Mouse (Mus musculus): ENCODE results near the gene Nkd1. TPM values are rescaled to one million over a fixed set of nuclear protein-coding genes. Genes with fewer than 3 reads are reported as not detected.

The Nkd1 gene
- 45.0 and 50.7 TPM in 2 replicates for polyA plus RNA-seq (2014; fragmentation: Nextera tagmentation; extraction: Ambion mirVana)

GRCm38 (mm10) chr8:88520985-88521527 is at the start of gene Nkd1:
TSS of gene Nkd1 (plus strand) at chr8:88521354.
- peaks cover 13% of the 10 kb centered on the region for H3K4me1 ChIP-seq (ENCODE audit: control insufficient read depth, insufficient read depth, low read length)

GRCm38 (mm10) chr8:88481290-88481689 is 39.9 kb upstream of the Nkd1 start:
- H3K9me3 ChIP-seq (replicated peaks; ENCODE audit: control insufficient read depth, low read length) = no peaks in the 10 kb centered on the region
- H3K27me3 ChIP-seq (ENCODE audit: control insufficient read depth, insufficient read depth, low read length) = no peaks in the 10 kb centered on the region
- no peak overlapping the region for H3K9ac ChIP-seq (replicated peaks; ENCODE audit: low read length)
- H3K27ac ChIP-seq (replicated peaks; ENCODE audit: low read depth, low read length) = no peak overlapping the region
- ATAC-seq (replicated peaks; ENCODE audit: insufficient number of reproducible peaks, low FRiP score, low TSS enrichment, low read depth) (no peak), DNase-seq (ENCODE audit: low spot score) (no peak)
- H3K36me3 ChIP-seq (replicated peaks; ENCODE audit: control insufficient read depth, insufficient read depth, low read depth, low read length) = no peaks in the 10 kb centered on the region
- H3K4me1 ChIP-seq (ENCODE audit: control insufficient read depth, insufficient read depth, low read length) = no peaks in the 10 kb centered on the region
- no peak overlapping the region for H3K4me2 ChIP-seq (ENCODE audit: low read depth, low read length)
- H3K4me3 ChIP-seq (ENCODE audit: low read depth, low read length) = no peak overlapping the region
- WGBS = 75% methylated on average over 4 of the region's 4 CpGs

More at GRCm38 (mm10) chr8:88520985-88521527, at the start of gene Nkd1:
- no peaks in the 10 kb centered on the region for H3K9me3 ChIP-seq (replicated peaks; ENCODE audit: control insufficient read depth, low read length)
- H3K27me3 ChIP-seq (ENCODE audit: control insufficient read depth, insufficient read depth, low read length) = no peaks in the 10 kb centered on the region
- H3K4me2 ChIP-seq (ENCODE audit: low read depth, low read length) = peak within 1 kb of the TSS; percentile 94
- WGBS = under 1% methylated on average over 42 of the region's 67 CpGs
- ATAC-seq (replicated peaks; ENCODE audit: insufficient number of reproducible peaks, low FRiP score, low TSS enrichment, low read depth) (peak; percentile 82), DNase-seq (ENCODE audit: low spot score) (peak; percentile 95)
- peak within 1 kb of the TSS; percentile 41 for H3K27ac ChIP-seq (replicated peaks; ENCODE audit: low read depth, low read length)
- no peaks in the 10 kb centered on the region for H3K36me3 ChIP-seq (replicated peaks; ENCODE audit: control insufficient read depth, insufficient read depth, low read depth, low read length)
- H3K9ac ChIP-seq (replicated peaks; ENCODE audit: low read length) = peak within 1 kb of the TSS; percentile 87
- peak within 1 kb of the TSS; percentile 86 for H3K4me3 ChIP-seq (ENCODE audit: low read depth, low read length)

- Histone ChIP-seq H3K36me3 (replicated peaks; ENCODE audit: control insufficient read depth, insufficient read depth, low read depth, low read length) (no peaks in the 10 kb centered on the region), H3K4me1 (ENCODE audit: control insufficient read depth, insufficient read depth, low read length) (peaks cover 8% of the 10 kb centered on the region), H3K9ac (replicated peaks; ENCODE audit: low read length) (peak overlapping the region; percentile 25), H3K27ac (replicated peaks; ENCODE audit: low read depth, low read length) (peak overlapping the region; percentile 47; the same call in 1 of the 2 replicates), H3K4me3 (ENCODE audit: low read depth, low read length) (no peak overlapping the region), H3K27me3 (ENCODE audit: control insufficient read depth, insufficient read depth, low read length) (no peaks in the 10 kb centered on the region), H3K9me3 (replicated peaks; ENCODE audit: control insufficient read depth, low read length) (no peaks in the 10 kb centered on the region), H3K4me2 (ENCODE audit: low read depth, low read length) (no peak overlapping the region)
- 0% methylated on average over 5 of the region's 5 CpGs for whole genome bisulfite sequencing
- DNase-seq (ENCODE audit: low spot score) = peak; percentile 44
- ATAC-seq (replicated peaks; ENCODE audit: insufficient number of reproducible peaks, low FRiP score, low TSS enrichment, low read depth) = peak; percentile 82
Measured at GRCm38 (mm10) chr8:88488391-88488829, 32.7 kb upstream of the Nkd1 start.

GRCm38 (mm10) chr8:88494076-88494475 is 27.1 kb upstream of the Nkd1 start:
- Histone ChIP-seq H3K4me1 (ENCODE audit: control insufficient read depth, insufficient read depth, low read length) (0 out of 2 replicates have a peak, but pooled peaks cover 3% of the 10 kb centered on the region), H3K4me3 (ENCODE audit: low read depth, low read length) (no peak overlapping the region), H3K9me3 (replicated peaks; ENCODE audit: control insufficient read depth, low read length) (no peaks in the 10 kb centered on the region), H3K27ac (replicated peaks; ENCODE audit: low read depth, low read length) (no peak overlapping the region), H3K4me2 (ENCODE audit: low read depth, low read length) (no peak overlapping the region), H3K9ac (replicated peaks; ENCODE audit: low read length) (no peak overlapping the region), H3K36me3 (replicated peaks; ENCODE audit: control insufficient read depth, insufficient read depth, low read depth, low read length) (no peaks in the 10 kb centered on the region), H3K27me3 (ENCODE audit: control insufficient read depth, insufficient read depth, low read length) (no peaks in the 10 kb centered on the region)
- DNase-seq (ENCODE audit: low spot score) (no peak), ATAC-seq (replicated peaks; ENCODE audit: insufficient number of reproducible peaks, low FRiP score, low TSS enrichment, low read depth) (no peak)
- WGBS = 92% methylated on average over 2 of the region's 2 CpGs

- no peaks in the 10 kb centered on the region for H3K36me3 ChIP-seq (replicated peaks; ENCODE audit: control insufficient read depth, insufficient read depth, low read depth, low read length)
- peak overlapping the region; percentile 13; the same call in 1 of the 2 replicates for H3K9ac ChIP-seq (replicated peaks; ENCODE audit: low read length)
- no peak overlapping the region for H3K4me2 ChIP-seq (ENCODE audit: low read depth, low read length)
- H3K27ac ChIP-seq (replicated peaks; ENCODE audit: low read depth, low read length) = no peak overlapping the region
- DNase-seq (ENCODE audit: low spot score) (peak; percentile 35), ATAC-seq (replicated peaks; ENCODE audit: insufficient number of reproducible peaks, low FRiP score, low TSS enrichment, low read depth) (no peak)
- WGBS = 3% methylated on average over 11 of the region's 11 CpGs
- H3K4me1 ChIP-seq (ENCODE audit: control insufficient read depth, insufficient read depth, low read length) = 0 out of 2 replicates have a peak, but pooled peaks cover 3% of the 10 kb centered on the region
- no peaks in the 10 kb centered on the region for H3K9me3 ChIP-seq (replicated peaks; ENCODE audit: control insufficient read depth, low read length)
- no peaks in the 10 kb centered on the region for H3K27me3 ChIP-seq (ENCODE audit: control insufficient read depth, insufficient read depth, low read length)
- no peak overlapping the region for H3K4me3 ChIP-seq (ENCODE audit: low read depth, low read length)
Measured at GRCm38 (mm10) chr8:88495071-88495805, 25.9 kb upstream of the Nkd1 start.

- H3K27ac ChIP-seq (replicated peaks; ENCODE audit: low read depth, low read length) = no peak overlapping the region
- 94% methylated on average over 3 of the region's 3 CpGs for WGBS
- H3K4me3 ChIP-seq (ENCODE audit: low read depth, low read length) = no peak overlapping the region
- ATAC-seq (replicated peaks; ENCODE audit: insufficient number of reproducible peaks, low FRiP score, low TSS enrichment, low read depth) (no peak), DNase-seq (ENCODE audit: low spot score) (no peak)
- H3K36me3 ChIP-seq (replicated peaks; ENCODE audit: control insufficient read depth, insufficient read depth, low read depth, low read length) = no peaks in the 10 kb centered on the region
- no peak overlapping the region for H3K9ac ChIP-seq (replicated peaks; ENCODE audit: low read length)
- H3K4me2 ChIP-seq (ENCODE audit: low read depth, low read length) = no peak overlapping the region
- H3K27me3 ChIP-seq (ENCODE audit: control insufficient read depth, insufficient read depth, low read length) = no peaks in the 10 kb centered on the region
- H3K9me3 ChIP-seq (replicated peaks; ENCODE audit: control insufficient read depth, low read length) = no peaks in the 10 kb centered on the region
- no peaks in the 10 kb centered on the region for H3K4me1 ChIP-seq (ENCODE audit: control insufficient read depth, insufficient read depth, low read length)
Measured at GRCm38 (mm10) chr8:88502143-88502542, 19.0 kb upstream of the Nkd1 start.

- Histone ChIP-seq H3K9ac (replicated peaks; ENCODE audit: low read length) (no peak overlapping the region), H3K36me3 (replicated peaks; ENCODE audit: control insufficient read depth, insufficient read depth, low read depth, low read length) (no peaks in the 10 kb centered on the region), H3K4me3 (ENCODE audit: low read depth, low read length) (no peak overlapping the region), H3K4me1 (ENCODE audit: control insufficient read depth, insufficient read depth, low read length) (no peaks in the 10 kb centered on the region), H3K4me2 (ENCODE audit: low read depth, low read length) (no peak overlapping the region), H3K27me3 (ENCODE audit: control insufficient read depth, insufficient read depth, low read length) (peaks cover under 1% of the 10 kb centered on the region; the same call in 1 of the 2 replicates), H3K27ac (replicated peaks; ENCODE audit: low read depth, low read length) (no peak overlapping the region), H3K9me3 (replicated peaks; ENCODE audit: control insufficient read depth, low read length) (no peaks in the 10 kb centered on the region)
- WGBS = 78% methylated on average over 5 of the region's 5 CpGs
- DNase-seq (ENCODE audit: low spot score) (no peak), ATAC-seq (replicated peaks; ENCODE audit: insufficient number of reproducible peaks, low FRiP score, low TSS enrichment, low read depth) (no peak)
Measured at GRCm38 (mm10) chr8:88506981-88507380, 14.2 kb upstream of the Nkd1 start.

GRCm38 (mm10) chr8:88511061-88511460 is 10.1 kb upstream of the Nkd1 start:
- DNase-seq (ENCODE audit: low spot score) = no peak
- Histone ChIP-seq H3K9ac (replicated peaks; ENCODE audit: low read length) (no peak overlapping the region), H3K36me3 (replicated peaks; ENCODE audit: control insufficient read depth, insufficient read depth, low read depth, low read length) (no peaks in the 10 kb centered on the region), H3K4me3 (ENCODE audit: low read depth, low read length) (no peak overlapping the region), H3K4me1 (ENCODE audit: control insufficient read depth, insufficient read depth, low read length) (no peaks in the 10 kb centered on the region), H3K4me2 (ENCODE audit: low read depth, low read length) (no peak overlapping the region), H3K9me3 (replicated peaks; ENCODE audit: control insufficient read depth, low read length) (no peaks in the 10 kb centered on the region), H3K27me3 (ENCODE audit: control insufficient read depth, insufficient read depth, low read length) (peaks cover 2% of the 10 kb centered on the region; the same call in 1 of the 2 replicates), H3K27ac (replicated peaks; ENCODE audit: low read depth, low read length) (no peak overlapping the region)
- 94% methylated on average over 5 of the region's 5 CpGs for WGBS
- no peak for ATAC-seq (replicated peaks; ENCODE audit: insufficient number of reproducible peaks, low FRiP score, low TSS enrichment, low read depth)
